Mouse (Mus musculus): ENCODE results near the gene Gnai2.

DNA sequence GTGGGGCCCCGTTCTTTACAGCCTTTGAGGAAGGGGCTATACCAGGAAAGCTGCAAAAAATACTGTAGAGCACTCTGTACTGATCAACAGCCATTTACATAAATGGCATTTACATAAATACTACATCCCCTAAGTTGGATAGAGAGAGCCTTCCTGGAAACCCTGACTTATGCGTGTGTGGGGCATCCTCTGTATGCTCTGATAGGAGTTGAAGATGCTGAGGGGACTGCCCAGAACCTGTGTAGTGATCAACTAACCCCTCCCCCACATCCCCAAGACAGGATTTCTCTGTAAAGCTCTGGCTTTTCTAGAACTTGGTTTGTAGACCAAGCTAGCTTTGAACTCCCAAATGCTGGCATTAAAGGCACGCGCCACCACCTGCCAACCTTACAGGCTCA, 25.7 kb downstream of the Gnai2 start:
- no peak for TF ChIP-seq POLR2A (IDR thresholded peaks at IDR 0.05; ENCODE audit: borderline replicate concordance, low read depth, low read length)
- no peak for TF ChIP-seq CTCF (IDR thresholded peaks at IDR 0.05; ENCODE audit: low read depth, low read length)
